Mouse (Mus musculus): ENCODE data around the gene Ap2b1. TPM values are rescaled to one million over a fixed set of nuclear protein-coding genes. Genes with fewer than 3 reads are reported as not detected.
A peak's percentile ranks its signal among the peaks of the same experiment; 100 is the strongest.

Ap2b1 gene
- polyA plus RNA-seq, 1 experiment from 2014 or later, result 51.5 TPM

- no peak overlapping the region for H3K27ac ChIP-seq (ENCODE audit: low read depth, low read length)
- H3K9ac ChIP-seq (ENCODE audit: low read depth, low read length), result no peak overlapping the region
- peaks cover 22% of the 10 kb centered on the region for H3K36me3 ChIP-seq (ENCODE audit: control insufficient read depth, insufficient read depth, low read length)
- ATAC-seq (replicated peaks; ENCODE audit: insufficient number of reproducible peaks, low FRiP score, low TSS enrichment), result no peak
- 91% methylated on average over 3 of the region's 3 CpGs for WGBS (ENCODE audit: insufficient replicate concordance)
- no peaks in the 10 kb centered on the region for H3K27me3 ChIP-seq (ENCODE audit: control insufficient read depth, insufficient read depth, low read length)
- no peaks in the 10 kb centered on the region for H3K4me1 ChIP-seq (ENCODE audit: control insufficient read depth, insufficient read depth, low read length)
- H3K4me3 ChIP-seq (ENCODE audit: low read depth, low read length), result no peak overlapping the region
- H3K4me2 ChIP-seq, result no peak overlapping the region
- no peaks in the 10 kb centered on the region for H3K9me3 ChIP-seq (replicated peaks; ENCODE audit: control insufficient read depth, low read length)
Observed at GRCm38 (mm10) chr11:83341716-83342245, 43.0 kb downstream of the Ap2b1 start.

- peaks cover 9% of the 10 kb centered on the region for H3K36me3 ChIP-seq (ENCODE audit: control insufficient read depth, insufficient read depth, low read length)
- no peaks in the 10 kb centered on the region for H3K4me1 ChIP-seq (ENCODE audit: control insufficient read depth, insufficient read depth, low read length)
- ATAC-seq (replicated peaks; ENCODE audit: insufficient number of reproducible peaks, low FRiP score, low TSS enrichment), result no peak
- H3K4me3 ChIP-seq (ENCODE audit: low read depth, low read length), result no peak overlapping the region
- no peak overlapping the region for H3K27ac ChIP-seq (ENCODE audit: low read depth, low read length)
- H3K27me3 ChIP-seq (ENCODE audit: control insufficient read depth, insufficient read depth, low read length), result no peaks in the 10 kb centered on the region
- WGBS (ENCODE audit: insufficient replicate concordance), result 85% methylated on average over 5 of the region's 5 CpGs
- H3K4me2 ChIP-seq, result no peak overlapping the region
- no peaks in the 10 kb centered on the region for H3K9me3 ChIP-seq (replicated peaks; ENCODE audit: control insufficient read depth, low read length)
- 0 out of 2 replicates have a peak overlapping the region, but pooled peaks have one; percentile 39 for H3K9ac ChIP-seq (ENCODE audit: low read depth, low read length)
Observed at GRCm38 (mm10) chr11:83355428-83355827, 56.6 kb downstream of the Ap2b1 start.

GRCm38 (mm10) chr11:83357421-83357820 is 58.6 kb downstream of the Ap2b1 start:
- Histone ChIP-seq H3K36me3 (ENCODE audit: control insufficient read depth, insufficient read depth, low read length) (peaks cover 3% of the 10 kb centered on the region; the same call in 1 of the 2 replicates), H3K4me2 (no peak overlapping the region), H3K9ac (ENCODE audit: low read depth, low read length) (no peak overlapping the region), H3K9me3 (replicated peaks; ENCODE audit: control insufficient read depth, low read length) (no peaks in the 10 kb centered on the region), H3K27me3 (ENCODE audit: control insufficient read depth, insufficient read depth, low read length) (no peaks in the 10 kb centered on the region), H3K4me1 (ENCODE audit: control insufficient read depth, insufficient read depth, low read length) (no peaks in the 10 kb centered on the region), H3K4me3 (ENCODE audit: low read depth, low read length) (no peak overlapping the region), H3K27ac (ENCODE audit: low read depth, low read length) (no peak overlapping the region)
- ATAC-seq (replicated peaks; ENCODE audit: insufficient number of reproducible peaks, low FRiP score, low TSS enrichment), result no peak
- 58% methylated on average over 3 of the region's 3 CpGs for WGBS (ENCODE audit: insufficient replicate concordance)

GRCm38 (mm10) chr11:83364656-83365055 is 65.8 kb downstream of the Ap2b1 start:
- 96% methylated on average over 6 of the region's 6 CpGs for WGBS (ENCODE audit: insufficient replicate concordance)
- no peak for ATAC-seq (replicated peaks; ENCODE audit: insufficient number of reproducible peaks, low FRiP score, low TSS enrichment)
- Histone ChIP-seq H3K36me3 (ENCODE audit: control insufficient read depth, insufficient read depth, low read length) (peaks cover 9% of the 10 kb centered on the region), H3K27me3 (ENCODE audit: control insufficient read depth, insufficient read depth, low read length) (no peaks in the 10 kb centered on the region), H3K9ac (ENCODE audit: low read depth, low read length) (no peak overlapping the region), H3K27ac (ENCODE audit: low read depth, low read length) (no peak overlapping the region), H3K9me3 (replicated peaks; ENCODE audit: control insufficient read depth, low read length) (no peaks in the 10 kb centered on the region), H3K4me1 (ENCODE audit: control insufficient read depth, insufficient read depth, low read length) (no peaks in the 10 kb centered on the region), H3K4me3 (ENCODE audit: low read depth, low read length) (no peak overlapping the region), H3K4me2 (no peak overlapping the region)

DNA sequence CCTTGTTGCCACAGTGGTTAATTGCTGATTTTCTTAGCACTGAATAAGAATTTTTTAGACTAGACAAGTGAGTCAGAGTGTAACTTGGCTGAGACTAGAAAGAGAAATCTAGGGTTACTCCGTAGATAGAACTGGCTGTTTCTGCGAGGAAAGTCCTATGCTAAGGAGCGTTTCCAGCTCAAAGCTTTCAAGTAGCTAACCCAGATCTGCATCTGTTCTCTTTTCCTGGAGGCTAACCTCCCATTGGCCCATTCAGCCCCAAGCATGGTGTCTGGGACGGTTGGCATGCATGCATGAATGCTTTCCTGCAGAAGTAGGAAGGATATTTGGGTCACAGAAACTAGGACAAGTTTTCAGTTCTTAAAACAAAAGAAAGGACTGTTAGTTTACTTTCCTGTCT is 72.4 kb downstream of the Ap2b1 start:
- Histone ChIP-seq H3K4me2 (no peak overlapping the region), H3K4me1 (ENCODE audit: control insufficient read depth, insufficient read depth, low read length) (no peaks in the 10 kb centered on the region), H3K27ac (ENCODE audit: low read depth, low read length) (no peak overlapping the region), H3K4me3 (ENCODE audit: low read depth, low read length) (no peak overlapping the region), H3K9ac (ENCODE audit: low read depth, low read length) (no peak overlapping the region), H3K36me3 (ENCODE audit: control insufficient read depth, insufficient read depth, low read length) (peaks cover 9% of the 10 kb centered on the region), H3K27me3 (ENCODE audit: control insufficient read depth, insufficient read depth, low read length) (no peaks in the 10 kb centered on the region), H3K9me3 (replicated peaks; ENCODE audit: control insufficient read depth, low read length) (no peaks in the 10 kb centered on the region)
- ATAC-seq (replicated peaks; ENCODE audit: insufficient number of reproducible peaks, low FRiP score, low TSS enrichment), result no peak
- WGBS (ENCODE audit: insufficient replicate concordance), result 86% methylated on average over 4 of the region's 4 CpGs

- no peaks in the 10 kb centered on the region for H3K27me3 ChIP-seq (ENCODE audit: control insufficient read depth, insufficient read depth, low read length)
- H3K4me3 ChIP-seq (ENCODE audit: low read depth, low read length), result no peak overlapping the region
- H3K27ac ChIP-seq (ENCODE audit: low read depth, low read length), result no peak overlapping the region
- no peaks in the 10 kb centered on the region for H3K36me3 ChIP-seq (ENCODE audit: control insufficient read depth, insufficient read depth, low read length)
- ATAC-seq (replicated peaks; ENCODE audit: insufficient number of reproducible peaks, low FRiP score, low TSS enrichment), result no peak
- no peak overlapping the region for H3K4me2 ChIP-seq
- H3K4me1 ChIP-seq (ENCODE audit: control insufficient read depth, insufficient read depth, low read length), result no peaks in the 10 kb centered on the region; the same call in 1 of the 2 replicates
- H3K9me3 ChIP-seq (replicated peaks; ENCODE audit: control insufficient read depth, low read length), result no peaks in the 10 kb centered on the region
- 52% methylated on average over 7 of the region's 7 CpGs for WGBS (ENCODE audit: insufficient replicate concordance)
- H3K9ac ChIP-seq (ENCODE audit: low read depth, low read length), result no peak overlapping the region
Observed at GRCm38 (mm10) chr11:83379745-83380341, 81.0 kb downstream of the Ap2b1 start.

DNA sequence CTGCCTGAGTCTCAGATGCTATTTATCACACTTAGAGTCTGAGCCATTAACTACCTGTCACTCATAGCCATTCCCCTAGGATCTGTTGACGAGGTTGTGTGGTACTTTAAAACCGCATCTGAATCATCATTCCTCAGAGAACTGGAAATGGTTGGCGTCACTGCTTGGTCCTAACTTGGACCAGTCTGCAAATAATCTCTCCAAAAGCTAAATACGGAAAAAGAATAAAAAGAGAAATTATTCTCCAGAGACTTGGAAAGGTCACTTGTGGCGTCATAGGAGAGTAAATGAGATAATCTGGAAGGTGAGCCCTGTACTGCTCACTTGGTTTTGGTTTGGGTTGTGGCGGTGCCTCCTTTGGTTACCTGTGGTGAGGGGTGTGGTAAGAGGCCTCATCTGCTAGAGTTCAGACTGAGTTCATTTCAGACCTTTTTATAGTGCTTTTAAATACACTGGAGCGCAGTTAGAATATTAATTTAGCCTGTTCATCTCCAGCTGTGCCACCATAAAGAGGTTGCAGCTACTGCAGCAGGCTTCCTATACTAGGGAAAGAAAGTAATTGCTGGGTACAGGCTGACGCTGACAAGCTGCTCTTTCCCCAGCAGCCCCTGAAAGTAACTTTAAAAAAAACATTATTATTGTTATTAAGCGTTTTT is 84.2 kb downstream of the Ap2b1 start:
- Histone ChIP-seq H3K4me2 (no peak overlapping the region), H3K27me3 (ENCODE audit: control insufficient read depth, insufficient read depth, low read length) (no peaks in the 10 kb centered on the region), H3K27ac (ENCODE audit: low read depth, low read length) (no peak overlapping the region), H3K9me3 (replicated peaks; ENCODE audit: control insufficient read depth, low read length) (no peaks in the 10 kb centered on the region), H3K9ac (ENCODE audit: low read depth, low read length) (no peak overlapping the region), H3K4me1 (ENCODE audit: control insufficient read depth, insufficient read depth, low read length) (no peaks in the 10 kb centered on the region; the same call in 1 of the 2 replicates), H3K36me3 (ENCODE audit: control insufficient read depth, insufficient read depth, low read length) (no peaks in the 10 kb centered on the region), H3K4me3 (ENCODE audit: low read depth, low read length) (no peak overlapping the region)
- ATAC-seq (replicated peaks; ENCODE audit: insufficient number of reproducible peaks, low FRiP score, low TSS enrichment), result no peak
- 76% methylated on average over 9 of the region's 9 CpGs for WGBS (ENCODE audit: insufficient replicate concordance)

GRCm38 (mm10) chr11:83383532-83383887 is 84.7 kb downstream of the Ap2b1 start:
- no peak overlapping the region for H3K9ac ChIP-seq (ENCODE audit: low read depth, low read length)
- H3K4me1 ChIP-seq (ENCODE audit: control insufficient read depth, insufficient read depth, low read length), result no peaks in the 10 kb centered on the region; the same call in 1 of the 2 replicates
- ATAC-seq (replicated peaks; ENCODE audit: insufficient number of reproducible peaks, low FRiP score, low TSS enrichment), result no peak
- H3K9me3 ChIP-seq (replicated peaks; ENCODE audit: control insufficient read depth, low read length), result no peaks in the 10 kb centered on the region
- H3K27ac ChIP-seq (ENCODE audit: low read depth, low read length), result no peak overlapping the region
- H3K27me3 ChIP-seq (ENCODE audit: control insufficient read depth, insufficient read depth, low read length), result no peaks in the 10 kb centered on the region
- no peak overlapping the region for H3K4me3 ChIP-seq (ENCODE audit: low read depth, low read length)
- no peak overlapping the region for H3K4me2 ChIP-seq
- WGBS (ENCODE audit: insufficient replicate concordance), result 87% methylated on average over 1 of the region's 1 CpGs
- no peaks in the 10 kb centered on the region for H3K36me3 ChIP-seq (ENCODE audit: control insufficient read depth, insufficient read depth, low read length)

Measured in heart, embryonic 11.5 days (tissue).